Mouse (Mus musculus): ENCODE results near the gene D630045J12Rik.

GRCm38 (mm10) chr6:38165385-38165784, 88.4 kb downstream of the D630045J12Rik start:
- TF ChIP-seq CTCF (IDR thresholded peaks at IDR 0.05; ENCODE audit: extremely low read depth, insufficient read depth, insufficient read length, insufficient replicate concordance) (no peak), POLR2A (IDR thresholded peaks at IDR 0.05; ENCODE audit: low read depth, low read length) (no peak)

All from spleen, adult 2 months (tissue).